Mouse (Mus musculus) stomach, embryonic 14.5 days (tissue): ENCODE data around the gene Hsf2. TPM values are rescaled to one million over a fixed set of nuclear protein-coding genes. Genes with fewer than 3 reads are reported as not detected.
A peak's percentile ranks its signal among the peaks of the same experiment; 100 is the strongest.

Source experiments
- ATAC-seq: fragments of 200-750 bp; cut with Nextera tagmentation; 2 replicates; pipeline ENCODE4 v1.8.0; 2017; ENCODE audit warnings: low read depth, moderate TSS enrichment; ENCODE audit not compliant: insufficient number of reproducible peaks, insufficient read depth, low FRiP score
- H3K27ac ChIP-seq: fragments of 300-500 bp; sonication (generic); 2 replicates; pipeline ENCODE4 v1.5.1; 2014; ENCODE audit warnings: mild to moderate bottlenecking, low read length, moderate library complexity, mixed read lengths
- H3K27me3 ChIP-seq: fragments of 300-500 bp; sonication (generic); 2 replicates; pipeline ENCODE4 v1.6.1; 2014; ENCODE audit warnings: low read length, control low read depth, mixed read lengths; ENCODE audit not compliant: control insufficient read depth, insufficient read depth
- H3K36me3 ChIP-seq: fragments of 300-500 bp; sonication (generic); 2 replicates; pipeline ENCODE4 v1.6.1; 2014; ENCODE audit warnings: mild to moderate bottlenecking, control low read depth, low read length, moderate library complexity, mixed read lengths; ENCODE audit not compliant: control insufficient read depth, insufficient read depth
- H3K4me1 ChIP-seq: fragments of 300-500 bp; sonication (generic); 2 replicates; pipeline ENCODE4 v1.6.1; 2014; ENCODE audit warnings: low read length, control low read depth, mixed read lengths; ENCODE audit not compliant: control insufficient read depth, insufficient read depth
- H3K4me2 ChIP-seq: fragments of 300-500 bp; sonication (generic); replicated peaks from 2 replicates; pipeline ENCODE4 v1.6.1; 2014; ENCODE audit warnings: low read depth, low read length, control low read depth
- H3K4me3 ChIP-seq: fragments of 300-500 bp; sonication (generic); 2 replicates; pipeline ENCODE4 v1.5.1; 2014; ENCODE audit warnings: low read depth, low read length, control low read depth
- H3K9ac ChIP-seq: fragments of 300-500 bp; sonication (generic); replicated peaks from 2 replicates; pipeline ENCODE4 v1.6.1; 2014; ENCODE audit warnings: low read depth, mild to moderate bottlenecking, control low read depth, low read length, moderate library complexity, mixed read lengths
- H3K9me3 ChIP-seq: fragments of 300-500 bp; sonication (generic); 2 replicates; pipeline ENCODE4 v1.6.1; 2016; ENCODE audit warnings: low read depth, low read length, control low read depth; ENCODE audit not compliant: control insufficient read depth
- WGBS: fragments of 180-500 bp; shearing (Covaris S2); extraction: QIAGEN DNeasy Blood & Tissue Kit; methylation state at CpG from one replicate; pipeline ENCODE4 v1.1.7; 2014; 5-methylcytosine and 5-hydroxymethylcytosine counted together
- polyA plus RNA-seq: library from polyadenylated mRNA; unstranded; fragments of >200 nt; fragmentation: Nextera tagmentation; extraction: Ambion mirVana; gene quantifications from 2 replicates; pipeline ENCODE4 v1.2.1, GENCODE M21; 2014

Gene Hsf2
- polyA plus RNA-seq, 1 experiment from 2014 or later: 39.8 TPM

- WGBS: 71% methylated on average over 1 of the region's 1 CpGs
- H3K4me2 ChIP-seq: no peak overlapping the region
- H3K36me3 ChIP-seq: no peaks in the 10 kb centered on the region
- ATAC-seq: no peak
- no peak overlapping the region for H3K27ac ChIP-seq
- no peaks in the 10 kb centered on the region for H3K9me3 ChIP-seq
- H3K4me3 ChIP-seq: no peak overlapping the region
- no peaks in the 10 kb centered on the region for H3K27me3 ChIP-seq
- no peaks in the 10 kb centered on the region for H3K4me1 ChIP-seq
- no peak overlapping the region for H3K9ac ChIP-seq
These were observed 67.5 kb downstream of the Hsf2 start for GRCm38 (mm10) chr10:57553719-57554118.

- no peak overlapping the region for H3K27ac ChIP-seq
- no peaks in the 10 kb centered on the region for H3K4me1 ChIP-seq
- H3K4me3 ChIP-seq: no peak overlapping the region
- H3K9ac ChIP-seq: no peak overlapping the region
- no peaks in the 10 kb centered on the region for H3K27me3 ChIP-seq
- WGBS: 63% methylated on average over 5 of the region's 5 CpGs
- no peaks in the 10 kb centered on the region for H3K36me3 ChIP-seq
- H3K9me3 ChIP-seq: no peaks in the 10 kb centered on the region
- ATAC-seq: peak; percentile 86
- no peak overlapping the region for H3K4me2 ChIP-seq
These were observed 71.4 kb downstream of the Hsf2 start for GRCm38 (mm10) chr10:57557597-57557996.

Other genes with a start within 250 kb of the Hsf2 start
- gene Serinc1, start 46.1 kb downstream of the Hsf2 start, polyA plus RNA-seq: 162 and 167 TPM in 2 replicates
- 0.59 and 1.7 TPM in 2 replicates for gene Pkib, start 145.6 kb downstream of the Hsf2 start, polyA plus RNA-seq